Mouse (Mus musculus): ENCODE data around the gene Hpse.

The Hpse gene

GRCm38 (mm10) chr5:100642316-100642715 is 77.2 kb downstream of the Hpse start:
- DNase-seq (ENCODE audit: low spot score in 2 of 2), result no peak

- no peak for DNase-seq (ENCODE audit: low spot score in 2 of 2)
These were observed 81.0 kb downstream of the Hpse start for GRCm38 (mm10) chr5:100638483-100638882.

DNA sequence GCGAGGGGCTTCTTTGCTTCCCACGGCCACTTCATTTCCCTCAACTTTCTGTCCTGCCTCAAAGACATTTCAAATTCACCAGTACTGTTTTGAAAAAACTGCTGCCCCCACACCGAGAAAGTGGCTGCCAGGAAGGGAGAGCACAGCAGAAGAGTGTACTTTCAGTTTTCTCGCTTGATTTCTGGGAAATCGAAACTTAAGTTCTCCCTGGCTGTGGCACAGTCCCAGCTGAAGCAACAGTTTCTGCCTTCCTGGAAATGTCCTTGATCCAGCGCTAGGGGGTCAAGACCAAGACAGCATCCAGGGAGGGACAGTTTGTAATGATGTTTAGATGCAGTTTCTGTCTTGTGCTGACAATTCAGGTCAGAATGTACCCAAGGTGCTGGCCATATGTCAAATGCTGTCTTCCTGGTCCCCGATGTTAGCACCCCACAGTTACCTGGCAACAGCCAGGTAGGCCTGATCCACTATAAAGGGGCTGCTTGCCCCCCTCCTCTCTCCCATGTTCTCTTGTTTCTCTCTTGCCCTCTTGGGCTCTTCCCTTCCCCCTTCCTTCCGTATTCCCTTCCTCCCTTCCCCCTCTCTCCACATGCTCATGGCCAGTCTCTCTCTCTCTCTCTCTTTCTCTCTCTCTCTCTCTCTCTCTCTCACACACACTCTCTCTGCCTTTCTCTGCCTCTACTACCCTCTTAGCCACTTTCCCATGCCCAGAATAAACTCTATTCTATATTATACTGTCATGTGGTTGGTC is 82.5 kb downstream of the Hpse start:
- DNase-seq (ENCODE audit: low spot score in 2 of 2), result peak in 1 of 2 experiments; percentile 11

DNA sequence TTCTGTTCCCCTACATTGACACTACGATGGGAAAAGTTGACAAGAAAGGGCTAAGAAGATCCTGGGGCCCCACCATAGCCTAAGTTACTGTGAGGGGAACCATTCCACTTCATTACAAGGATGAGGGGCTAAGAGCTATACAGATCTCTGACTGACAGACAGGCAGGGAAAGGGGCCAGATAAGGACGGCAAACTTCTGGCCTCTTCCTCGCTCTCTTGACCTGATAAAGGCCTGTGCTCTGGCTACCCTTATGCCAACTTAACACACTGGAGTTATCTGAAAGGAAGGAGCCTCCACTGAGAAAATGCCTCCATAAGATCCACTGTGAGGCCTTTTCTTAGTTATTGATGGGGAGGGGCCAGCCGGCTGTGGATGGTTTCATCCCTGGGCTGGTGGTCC is 83.6 kb downstream of the Hpse start:
- DNase-seq (ENCODE audit: low spot score in 2 of 2), result no peak

DNA sequence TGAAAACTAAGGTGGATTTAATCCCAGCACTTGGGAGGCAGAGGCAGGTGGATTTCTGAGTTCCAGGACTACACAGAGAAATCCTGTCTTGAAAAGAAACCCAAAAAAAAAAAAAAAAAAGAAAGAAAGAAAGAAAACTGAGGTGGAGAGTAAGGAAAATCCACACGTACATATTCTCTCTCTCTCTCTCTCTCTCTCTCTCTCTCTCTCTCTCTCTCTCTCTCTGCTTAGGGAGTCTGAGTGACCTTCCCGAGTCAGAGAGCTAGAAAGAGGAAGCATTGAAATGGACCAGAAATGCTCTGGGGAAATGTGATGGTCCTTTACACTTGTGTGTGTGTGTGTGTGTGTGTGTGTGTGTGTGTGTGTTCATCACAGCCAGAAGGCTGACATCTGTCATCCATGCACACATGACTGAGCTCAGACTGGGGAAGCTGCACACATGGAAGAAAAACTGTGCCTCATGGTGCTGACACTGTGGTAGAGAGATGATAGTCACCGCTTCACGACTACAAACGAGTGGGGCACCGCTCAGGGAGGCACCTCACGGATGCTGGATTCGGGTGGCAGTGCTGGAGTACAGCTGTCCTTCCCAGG is 84.5 kb downstream of the Hpse start:
- no peak for DNase-seq (ENCODE audit: low spot score in 2 of 2)

DNA sequence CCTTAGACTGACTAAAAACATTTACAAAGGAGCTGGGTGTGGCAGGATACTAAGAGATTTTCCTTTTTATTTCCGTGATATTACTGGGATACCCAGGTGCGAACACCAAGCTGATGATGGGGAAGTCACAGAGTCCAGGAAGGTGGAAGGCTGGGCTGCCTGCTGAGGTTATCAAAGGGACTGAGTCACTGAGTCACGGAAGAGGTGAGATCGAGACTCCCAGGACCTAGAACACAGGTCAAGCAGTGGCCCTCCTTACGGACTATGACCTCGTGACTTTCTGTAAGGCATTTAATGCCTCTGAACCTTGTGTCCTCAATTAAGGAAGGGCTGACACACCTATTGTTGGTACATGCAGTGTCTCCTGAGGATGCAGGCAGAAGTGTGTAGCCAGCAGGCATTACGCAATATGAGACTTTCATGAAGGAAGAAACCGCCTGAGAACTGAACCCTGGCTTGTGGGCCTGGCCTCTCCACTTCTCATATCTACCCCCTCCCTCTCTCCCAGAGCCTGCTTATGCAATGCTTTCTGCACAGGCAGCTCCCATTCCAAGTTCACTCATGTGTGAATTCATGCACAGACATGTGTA is 86.9 kb downstream of the Hpse start:
- DNase-seq (ENCODE audit: low spot score in 2 of 2), result no peak
